22 mouse cellular contexts compared by ENCODE assay signal in the genomic region with DNA sequence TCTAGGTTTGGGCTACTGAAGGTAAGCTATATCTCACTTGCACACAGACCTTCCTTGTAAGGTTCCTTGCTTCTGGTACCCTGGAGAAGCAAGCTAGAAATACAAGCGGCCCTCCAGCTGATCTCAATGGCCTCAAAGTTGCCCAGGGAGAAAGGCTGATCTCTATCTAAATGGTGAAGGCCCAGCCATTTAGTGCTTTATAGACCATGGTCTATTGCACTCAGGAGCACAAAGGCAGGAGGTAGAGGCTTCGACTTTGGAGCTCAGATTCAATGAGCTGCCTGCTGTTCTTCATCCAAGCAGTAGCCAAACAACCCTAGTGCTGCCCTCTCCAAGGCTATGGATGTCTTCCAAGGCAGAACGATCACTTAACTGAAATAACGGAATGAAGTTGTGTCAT.
"Had no signal": no experiment of that assay in that cellular context is flagged by ENCODE, and none has a peak within 500 bp of the region (broad histone marks: within the 10 kb centered on the region; RNA-seq: fewer than 3 reads in every experiment).

No protein-coding gene starts in this region.

- H3K4me2 ChIP-seq: intestine, embryonic 15.5 days; limb, embryonic 12.5 days; liver, embryonic 13.5 days; lung, embryonic 14.5 days; midbrain, embryonic 13.5 days; neural tube, embryonic 13.5 days; stomach, embryonic 15.5 days had no signal

- H3K4me3 ChIP-seq: intestine, embryonic 15.5 days; left cerebral cortex, adult 2 months; limb, embryonic 12.5 days; liver, embryonic 13.5 days; megakaryocyte, embryonic 14.5 days; midbrain, embryonic 10.5 days; midbrain, embryonic 13.5 days; myocyte; neural tube, embryonic 13.5 days; stomach, embryonic 15.5 days had no signal

- H3K9ac ChIP-seq: intestine, embryonic 15.5 days; limb, embryonic 12.5 days; liver, embryonic 13.5 days; lung, embryonic 14.5 days; midbrain, embryonic 13.5 days; neural tube, embryonic 13.5 days; stomach, embryonic 15.5 days had no signal

- H3K27ac ChIP-seq: intestine, embryonic 15.5 days; kidney, postnatal 0 days; left cerebral cortex, adult 2 months; limb, embryonic 12.5 days; liver, embryonic 13.5 days; midbrain, embryonic 10.5 days; midbrain, embryonic 13.5 days; neural tube, embryonic 13.5 days; stomach, embryonic 15.5 days had no signal

- H3K36me3 ChIP-seq: intestine, embryonic 15.5 days; limb, embryonic 12.5 days; liver, embryonic 13.5 days; midbrain, embryonic 10.5 days; midbrain, embryonic 13.5 days; neural tube, embryonic 13.5 days; stomach, embryonic 15.5 days had no signal

- H3K4me1 ChIP-seq: intestine, embryonic 15.5 days; limb, embryonic 12.5 days; liver, embryonic 13.5 days; megakaryocyte, embryonic 14.5 days; midbrain, embryonic 13.5 days; neural tube, embryonic 13.5 days; stomach, embryonic 15.5 days had no signal

- ATAC-seq: intestine, embryonic 15.5 days; lung, postnatal 0 days; midbrain, embryonic 13.5 days; midbrain, embryonic 16.5 days had no signal

- DNase-seq: kidney, adult 11 months; kidney, postnatal 36 days; layer of hippocampus, postnatal 36 days; liver, embryonic 13.5 days; lung, embryonic 14.5 days; lung, postnatal 36 days; retina, postnatal 1 day; right cerebral cortex, postnatal 25 days; spleen, adult 18-20 months; thymus, postnatal 25 days had no signal

- H3K9me3 ChIP-seq: intestine, embryonic 15.5 days; limb, embryonic 12.5 days; liver, embryonic 13.5 days; megakaryocyte, embryonic 14.5 days; midbrain, embryonic 10.5 days; midbrain, embryonic 13.5 days; neural tube, embryonic 13.5 days; stomach, embryonic 15.5 days had no signal

- H3K27me3 ChIP-seq: intestine, embryonic 15.5 days; limb, embryonic 12.5 days; liver, embryonic 13.5 days; megakaryocyte, embryonic 14.5 days; midbrain, embryonic 13.5 days; neural tube, embryonic 13.5 days; stomach, embryonic 15.5 days had no signal
